Mouse (Mus musculus) erythroblast, embryonic 14.5 days (primary cell): ENCODE data around the gene Nt5c3.

Experiments
- GATA1 ChIP-seq: IDR thresholded peaks from 2 replicates; pipeline ENCODE4 v1.6.1; 2012; ENCODE audit warnings: low read length, inconsistent platforms, mixed read lengths
- TAL1 ChIP-seq: IDR thresholded peaks from 3 replicates; pipeline ENCODE4 v1.6.1; 2012; ENCODE audit warnings: low read length, inconsistent platforms, mixed read lengths

DNA sequence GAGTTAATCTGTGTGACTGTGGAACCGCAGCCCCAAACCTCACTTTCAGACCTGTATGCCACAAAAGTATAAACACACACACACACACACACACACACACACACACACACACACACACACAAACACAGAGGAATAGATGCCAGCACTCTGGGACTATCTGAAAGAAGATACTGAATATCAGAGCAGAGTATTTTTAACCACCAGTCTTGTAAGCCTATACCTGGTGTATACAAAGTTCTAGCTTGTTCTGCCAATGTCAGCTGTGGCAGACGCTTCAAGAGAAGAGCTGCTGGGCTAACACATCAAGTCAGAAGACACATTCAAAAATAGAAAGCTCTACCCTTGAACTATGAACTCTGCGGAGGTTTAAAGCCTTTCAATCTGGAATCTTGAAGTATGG, 24.1 kb downstream of the Nt5c3 start:
- TF ChIP-seq TAL1 = no peak
- no peak for TF ChIP-seq GATA1
